32 mouse cellular contexts compared by ENCODE assay signal in genomic region chr10:7280429-7280828, GRCm38 (mm10).
"Had no signal": no experiment of that assay in that cellular context is flagged by ENCODE, and none has a peak within 500 bp of the region (broad histone marks: within the 10 kb centered on the region; RNA-seq: fewer than 3 reads in every experiment).

No protein-coding gene starts in this region.

- H3K27me3 ChIP-seq: limb, embryonic 12.5 days; limb, embryonic 13.5 days; limb, embryonic 15.5 days; liver, embryonic 12.5 days; liver, embryonic 13.5 days; liver, embryonic 15.5 days; lung, embryonic 15.5 days; megakaryocyte, embryonic 14.5 days; midbrain, embryonic 12.5 days; midbrain, embryonic 13.5 days; midbrain, embryonic 15.5 days; neural tube, embryonic 12.5 days; neural tube, embryonic 13.5 days had no signal

- H3K4me2 ChIP-seq: limb, embryonic 12.5 days; limb, embryonic 13.5 days; limb, embryonic 15.5 days; liver, embryonic 11.5 days; liver, embryonic 12.5 days; liver, embryonic 13.5 days; liver, embryonic 15.5 days; lung, embryonic 14.5 days; lung, embryonic 15.5 days; midbrain, embryonic 11.5 days; midbrain, embryonic 12.5 days; midbrain, embryonic 13.5 days; midbrain, embryonic 15.5 days; neural tube, embryonic 12.5 days; neural tube, embryonic 13.5 days had no signal

- H3K36me3 ChIP-seq: limb, embryonic 12.5 days; limb, embryonic 13.5 days; limb, embryonic 15.5 days; liver, embryonic 12.5 days; liver, embryonic 13.5 days; liver, embryonic 15.5 days; lung, embryonic 15.5 days; midbrain, embryonic 10.5 days; midbrain, embryonic 12.5 days; midbrain, embryonic 13.5 days; midbrain, embryonic 15.5 days; neural tube, embryonic 12.5 days; neural tube, embryonic 13.5 days had no signal

- H3K9ac ChIP-seq: limb, embryonic 12.5 days; limb, embryonic 13.5 days; limb, embryonic 15.5 days; liver, embryonic 12.5 days; liver, embryonic 13.5 days; liver, embryonic 14.5 days; liver, embryonic 15.5 days; liver, postnatal 0 days; lung, embryonic 14.5 days; lung, embryonic 15.5 days; midbrain, embryonic 12.5 days; midbrain, embryonic 13.5 days; midbrain, embryonic 15.5 days; neural tube, embryonic 12.5 days; neural tube, embryonic 13.5 days had no signal

- ATAC-seq: liver, embryonic 12.5 days; liver, postnatal 0 days; lung, postnatal 0 days; midbrain, embryonic 13.5 days; midbrain, embryonic 15.5 days; midbrain, embryonic 16.5 days had no signal

- H3K4me1 ChIP-seq: limb, embryonic 12.5 days; liver, embryonic 12.5 days; liver, embryonic 13.5 days; liver, embryonic 15.5 days; megakaryocyte, embryonic 14.5 days; midbrain, embryonic 10.5 days; midbrain, embryonic 13.5 days; neural tube, embryonic 12.5 days; neural tube, embryonic 13.5 days had no signal

- DNase-seq: left cerebral cortex, postnatal 4 days; liver; liver, embryonic 13.5 days; liver, postnatal 0 days; lung, adult 18-20 months; lung, adult 2 months; lung, embryonic 14.5 days; lung, postnatal 10 days; lung, postnatal 14 days; lung, postnatal 36 days; lung, postnatal 4 days; midbrain, embryonic 14.5 days had no signal

- H3K9me3 ChIP-seq: limb, embryonic 12.5 days; limb, embryonic 13.5 days; limb, embryonic 15.5 days; liver, embryonic 12.5 days; liver, embryonic 13.5 days; liver, embryonic 15.5 days; lung, embryonic 15.5 days; megakaryocyte, embryonic 14.5 days; midbrain, embryonic 10.5 days; midbrain, embryonic 12.5 days; midbrain, embryonic 13.5 days; midbrain, embryonic 15.5 days; neural tube, embryonic 12.5 days; neural tube, embryonic 13.5 days had no signal

- H3K27ac ChIP-seq: limb, embryonic 12.5 days; limb, embryonic 13.5 days; limb, embryonic 15.5 days; liver, embryonic 12.5 days; liver, embryonic 13.5 days; liver, embryonic 14.5 days; liver, embryonic 15.5 days; lung, embryonic 15.5 days; macrophage; midbrain, embryonic 10.5 days; midbrain, embryonic 12.5 days; midbrain, embryonic 13.5 days; midbrain, embryonic 15.5 days; neural tube, embryonic 12.5 days; neural tube, embryonic 13.5 days had no signal

- H3K4me3 ChIP-seq: limb, embryonic 12.5 days; limb, embryonic 13.5 days; limb, embryonic 15.5 days; liver, embryonic 12.5 days; liver, embryonic 13.5 days; liver, embryonic 15.5 days; lung, embryonic 15.5 days; megakaryocyte, embryonic 14.5 days; midbrain, embryonic 10.5 days; midbrain, embryonic 12.5 days; midbrain, embryonic 13.5 days; midbrain, embryonic 15.5 days; myocyte; neural tube, embryonic 12.5 days; neural tube, embryonic 13.5 days had no signal
